Mouse (Mus musculus): ENCODE results near the gene Cenpc1.

Cenpc1 gene

DNA sequence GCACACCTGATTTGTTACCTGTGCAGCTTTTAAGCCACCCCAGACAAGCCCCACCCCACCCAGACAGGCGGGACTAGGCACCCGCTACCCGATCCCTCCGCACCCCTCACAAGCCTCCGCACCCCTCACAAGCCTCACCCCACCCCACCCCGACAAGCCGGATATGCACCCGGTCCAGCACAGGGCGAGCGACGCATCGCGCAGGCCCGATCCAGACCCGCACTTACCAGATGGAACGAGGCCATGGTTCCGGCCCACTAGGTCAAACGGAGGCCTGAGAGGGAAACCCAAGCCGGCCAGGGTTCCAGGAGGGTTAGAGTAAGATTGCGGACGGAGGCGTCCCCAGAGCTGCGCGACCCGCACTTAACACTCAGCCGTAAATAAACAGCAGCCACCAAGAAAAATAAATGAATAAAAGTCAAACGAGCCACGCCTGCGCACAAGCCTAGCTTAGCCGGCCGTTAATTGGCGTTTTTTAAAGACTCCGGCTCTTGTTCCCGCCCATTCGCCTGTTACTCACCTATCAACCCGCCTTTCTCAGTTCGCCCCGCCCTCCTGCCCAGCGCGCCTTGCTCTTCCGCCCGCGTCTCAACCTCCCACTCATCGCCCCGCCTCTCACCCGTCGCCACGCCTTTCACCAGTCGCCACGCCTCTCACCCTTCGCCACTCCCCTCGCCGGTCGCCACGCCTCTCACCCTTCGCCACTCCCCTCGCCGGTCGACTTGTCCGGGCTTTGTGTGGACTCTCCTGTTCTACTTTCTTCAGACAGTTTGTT, at the start of gene Cenpc1:
Cenpc1 (minus strand) TSS at position 483 of the 775 bp plus-strand sequence.
- DNase-seq (ENCODE audit: low spot score in 2 of 2), result peak; percentile 87 to 96

DNA sequence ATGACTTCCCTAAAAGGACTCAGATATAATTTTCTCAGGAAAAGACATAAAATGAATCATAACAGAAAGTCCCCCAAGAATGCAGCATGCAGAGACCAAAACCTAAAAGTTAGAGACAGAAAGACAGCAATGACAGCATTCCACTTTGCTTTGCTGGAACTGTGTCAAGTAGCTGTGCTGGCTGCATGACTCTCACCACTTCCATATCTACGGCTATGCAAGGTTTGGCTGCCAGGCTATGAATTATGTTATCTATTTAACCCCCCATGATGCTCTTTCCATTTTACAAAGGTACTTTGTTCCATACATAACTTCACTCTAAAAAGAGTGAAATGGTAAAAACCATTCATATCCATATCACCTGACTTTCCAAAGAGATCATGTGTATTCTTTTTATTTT, 48.6 kb upstream of the Cenpc1 start:
- DNase-seq (ENCODE audit: low spot score in 2 of 2), result no peak

DNA sequence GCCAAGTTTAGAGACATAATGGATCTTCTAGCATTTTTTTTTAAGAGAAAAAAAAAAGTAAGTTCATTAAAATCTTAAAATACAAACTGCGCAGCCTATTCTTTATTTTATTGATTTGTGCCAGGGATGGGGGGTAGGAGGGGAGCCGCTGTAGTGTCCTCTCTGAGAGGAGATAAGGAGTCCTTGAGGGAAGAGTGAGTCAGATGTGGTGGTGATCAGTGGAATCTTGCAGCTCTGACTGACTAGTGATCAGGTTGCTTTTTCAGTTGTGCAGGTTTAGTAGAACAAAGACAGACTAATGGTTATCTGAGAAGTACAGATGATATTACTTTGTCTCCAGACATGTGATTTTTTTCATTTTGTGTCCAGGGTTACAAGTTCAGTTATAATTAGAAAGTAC, 47.7 kb upstream of the Cenpc1 start:
- no peak for DNase-seq (ENCODE audit: low spot score in 2 of 2)

DNA sequence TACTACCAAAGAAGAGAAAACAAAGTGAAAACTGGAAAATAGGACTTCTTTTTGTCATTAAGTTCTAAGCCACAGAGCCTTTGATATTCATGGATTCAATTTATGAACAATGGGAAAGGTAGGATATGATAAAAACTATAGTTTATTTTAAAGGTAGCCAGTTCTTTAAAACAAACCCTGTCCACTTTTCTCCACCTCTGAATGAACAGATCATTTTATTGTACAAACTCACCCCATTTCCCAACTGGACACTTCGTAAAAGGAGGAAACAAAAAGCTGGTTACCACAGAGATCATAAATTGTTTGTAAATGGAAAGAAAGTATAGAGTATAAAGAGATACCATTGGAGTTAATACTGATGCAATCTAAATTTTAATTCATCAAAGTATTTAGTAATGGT, 45.7 kb upstream of the Cenpc1 start:
- DNase-seq (ENCODE audit: low spot score in 2 of 2), result no peak

DNA sequence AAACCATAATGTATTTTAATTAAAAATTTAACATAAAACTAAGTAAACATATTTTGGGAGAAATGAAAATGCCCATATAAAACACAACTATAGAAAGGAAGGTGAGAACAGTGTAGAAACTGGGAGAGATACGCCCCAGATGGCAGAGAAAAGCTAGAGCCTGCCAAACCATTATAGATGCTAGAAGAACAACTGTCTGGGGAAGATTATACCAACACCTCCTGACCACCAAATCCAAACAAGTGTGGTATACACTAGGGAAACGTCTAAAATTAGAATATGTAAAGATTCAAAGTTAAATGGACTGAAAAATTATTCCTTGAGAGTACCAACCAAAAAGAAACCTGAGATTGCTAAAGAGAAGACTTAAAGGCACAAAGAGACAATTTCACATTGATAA, 41.2 kb upstream of the Cenpc1 start:
- no peak for DNase-seq (ENCODE audit: low spot score in 2 of 2)

DNA sequence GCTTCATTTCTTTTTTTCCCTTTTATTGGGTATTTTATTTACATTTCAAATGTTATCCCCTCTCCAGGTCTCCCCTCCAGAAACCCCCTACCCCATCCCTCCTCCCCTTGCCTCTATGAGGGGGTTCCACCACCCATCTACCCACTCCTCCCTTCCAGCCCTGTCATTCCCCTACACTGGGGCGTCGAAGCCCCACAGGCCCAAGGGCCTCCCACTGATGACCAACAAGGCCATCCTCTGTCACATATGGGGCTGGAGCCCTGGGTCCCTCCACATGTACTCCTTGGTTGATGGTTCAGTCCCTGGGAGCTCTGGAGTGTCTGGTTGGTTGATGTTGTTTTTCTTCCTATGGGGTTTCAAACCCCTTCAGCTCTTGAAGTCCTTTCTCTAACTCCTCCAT, 36.8 kb upstream of the Cenpc1 start:
- DNase-seq (ENCODE audit: low spot score in 2 of 2), result no peak

DNA sequence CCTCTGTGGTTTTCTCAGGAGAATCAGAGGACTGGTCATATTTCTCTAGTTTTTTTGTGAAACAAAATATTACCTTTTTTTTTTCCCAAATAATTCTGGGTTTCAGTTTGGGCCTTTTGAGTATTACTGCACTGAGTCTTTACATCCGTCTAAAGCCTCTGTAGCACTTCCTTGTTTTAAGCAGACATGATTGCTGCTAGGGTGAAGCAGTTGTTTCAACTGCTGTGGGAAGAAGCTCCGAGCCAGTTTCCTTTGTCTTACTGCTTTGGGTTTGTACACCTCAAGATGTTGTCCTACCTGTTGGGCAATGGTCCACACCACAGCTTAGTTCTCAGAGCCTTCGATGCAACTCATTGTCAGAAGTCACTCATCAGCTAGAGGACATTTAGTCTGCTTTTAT, 35.2 kb upstream of the Cenpc1 start:
- no peak for DNase-seq (ENCODE audit: low spot score in 2 of 2)

DNA sequence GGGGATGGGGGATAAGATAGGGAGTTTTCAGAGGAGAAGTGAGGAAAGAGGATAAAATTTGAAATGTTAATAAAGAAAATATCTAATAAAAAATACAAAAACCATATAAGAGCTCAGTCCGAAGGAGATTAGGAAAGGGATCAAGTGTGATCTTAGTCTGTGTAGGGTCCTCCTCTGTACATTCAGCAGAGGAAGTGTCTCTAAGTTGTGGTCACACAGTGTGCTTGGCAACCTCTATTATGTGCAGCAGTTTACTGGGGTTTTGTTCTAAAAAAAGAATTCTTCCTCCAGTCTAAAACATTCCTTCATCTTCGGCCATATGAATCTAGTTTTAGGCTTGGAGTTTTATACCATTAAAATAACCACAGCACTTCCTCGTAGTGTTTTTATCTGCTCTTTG, 33.6 kb upstream of the Cenpc1 start:
- DNase-seq (ENCODE audit: low spot score in 2 of 2), result no peak

DNA sequence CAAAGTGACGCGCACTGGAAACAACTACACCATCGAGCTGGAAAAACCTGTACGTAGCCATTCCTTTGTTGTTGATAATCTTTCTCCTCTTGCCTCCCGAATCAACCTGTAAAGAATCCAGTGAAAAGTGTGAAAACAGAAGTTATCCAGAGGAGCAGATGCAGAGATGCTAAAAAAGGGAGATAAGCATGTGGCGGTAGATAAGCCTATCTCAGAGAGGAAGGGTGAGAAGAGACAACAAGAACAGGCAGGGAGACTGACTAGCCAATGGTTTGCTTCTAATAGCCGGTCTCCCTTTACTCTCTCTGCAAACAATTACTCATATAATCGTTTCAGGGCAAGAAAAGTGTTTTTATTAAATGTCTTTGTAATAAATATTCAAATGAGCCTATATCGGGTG, 29.4 kb upstream of the Cenpc1 start:
- no peak for DNase-seq (ENCODE audit: low spot score in 2 of 2)

DNA sequence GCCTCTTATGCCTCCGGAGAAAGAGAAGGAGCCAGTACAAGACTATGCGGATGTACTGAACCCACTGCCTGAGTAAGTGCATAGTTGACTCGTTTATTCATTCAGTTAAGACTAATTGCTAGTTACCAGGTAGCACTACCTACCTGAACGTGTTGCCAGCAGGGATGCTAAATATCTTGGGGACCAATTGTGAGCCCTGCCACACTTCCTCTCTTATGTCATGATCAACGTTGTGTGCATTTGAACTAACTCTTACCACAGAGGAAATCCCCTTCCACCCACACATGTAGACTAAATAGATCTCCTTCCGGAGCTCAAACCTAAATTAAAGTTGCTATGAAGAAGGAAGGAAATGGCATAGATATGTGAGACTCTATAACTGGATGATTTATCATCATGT, 21.4 kb upstream of the Cenpc1 start:
- DNase-seq (ENCODE audit: low spot score in 2 of 2), result no peak

DNA sequence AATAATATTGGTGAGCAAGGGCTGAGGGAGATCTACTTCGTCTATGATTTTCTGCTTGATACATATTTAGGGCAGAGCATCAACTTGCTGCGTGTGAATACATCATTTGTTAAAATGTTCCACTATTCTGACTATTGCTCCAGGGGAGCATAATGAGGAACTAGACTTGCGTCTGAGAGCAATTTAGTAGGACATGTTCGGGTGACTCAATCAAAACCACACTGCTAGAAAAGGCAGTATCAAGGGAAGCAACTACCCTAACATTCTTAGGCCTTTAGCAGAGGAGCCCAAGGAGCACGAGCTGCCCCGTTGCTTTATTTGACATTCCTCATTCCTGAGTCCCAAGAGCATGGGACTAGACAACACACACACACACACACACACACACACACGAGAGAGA, 19.6 kb upstream of the Cenpc1 start:
- no peak for DNase-seq (ENCODE audit: low spot score in 2 of 2)

DNA sequence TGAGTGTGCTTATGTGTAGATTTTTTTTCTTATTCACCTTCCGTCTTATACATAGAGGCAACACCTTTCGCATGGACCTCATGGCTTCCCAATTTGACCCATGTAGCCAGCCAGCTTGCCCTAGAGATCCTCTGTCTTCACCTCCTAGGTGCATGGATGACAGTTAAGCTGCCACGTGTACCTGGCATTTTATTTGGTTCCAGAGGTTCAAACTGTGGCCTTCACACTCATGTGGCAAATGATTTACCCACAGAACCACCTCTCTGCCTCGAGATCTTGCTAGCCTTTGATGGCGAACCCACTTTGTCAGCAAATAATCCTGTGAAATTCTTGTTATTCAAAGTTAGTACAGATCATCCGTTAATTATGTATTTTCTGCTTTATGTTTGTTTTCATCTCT, 18.6 kb upstream of the Cenpc1 start:
- DNase-seq (ENCODE audit: low spot score in 2 of 2), result no peak

DNA sequence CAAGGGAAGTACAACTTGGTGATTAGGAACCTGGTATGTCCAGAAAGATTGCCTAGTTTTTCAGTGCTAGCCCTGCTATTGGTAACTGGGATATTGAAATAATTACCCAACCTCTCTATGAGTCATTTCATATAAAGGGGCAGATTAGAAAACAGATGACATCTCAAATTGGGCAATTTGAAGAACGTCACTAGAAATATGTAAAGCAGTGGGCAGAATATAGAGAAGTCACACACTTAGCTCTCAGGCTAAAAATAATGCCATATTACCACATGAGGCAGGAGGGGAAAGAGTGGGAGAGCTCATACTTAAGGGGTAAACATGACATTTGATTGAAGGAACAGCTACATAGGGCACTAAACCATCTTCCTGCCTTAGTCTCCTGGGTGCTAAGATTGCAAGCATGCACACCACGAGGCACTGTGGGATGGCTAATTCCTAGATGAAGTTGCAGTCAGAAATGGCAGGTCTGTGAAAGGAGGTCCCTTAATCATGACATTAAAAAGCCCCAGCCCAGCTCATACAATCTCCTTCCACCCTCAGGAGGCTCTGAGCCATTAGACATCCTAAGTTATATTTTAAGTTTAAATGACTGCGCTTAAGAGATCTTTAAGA, 13.4 kb upstream of the Cenpc1 start:
- no peak for DNase-seq (ENCODE audit: low spot score in 2 of 2)

DNA sequence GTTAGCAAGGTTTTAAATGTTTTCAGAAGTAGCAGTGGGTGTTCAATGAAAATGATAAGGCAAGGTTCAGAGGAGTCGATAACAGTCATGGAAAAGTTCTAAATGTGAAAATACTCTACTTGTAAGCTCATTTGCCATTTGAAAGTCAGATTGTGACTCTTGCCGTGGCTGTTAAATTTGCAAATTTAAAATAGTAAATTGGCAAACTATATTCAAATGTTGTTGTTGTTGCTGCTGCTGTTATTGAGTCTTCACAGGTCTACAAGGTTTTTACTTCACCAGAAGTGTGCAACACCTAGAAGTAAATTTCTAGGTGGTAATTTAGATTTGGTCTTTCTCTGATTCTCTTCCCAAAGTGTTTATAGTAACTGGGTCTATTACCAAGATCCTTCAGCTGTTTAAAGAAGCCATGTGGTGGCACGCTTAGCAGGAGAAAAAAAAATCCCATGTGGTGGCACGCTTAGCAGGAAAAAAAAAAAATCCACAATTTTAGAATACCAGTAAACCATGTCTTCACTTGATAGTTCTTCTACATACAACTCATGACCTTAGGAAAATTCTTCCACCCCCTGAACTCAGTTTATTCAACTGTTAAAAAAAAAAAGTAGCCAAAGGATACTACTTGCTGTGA, 7.5 kb upstream of the Cenpc1 start:
- DNase-seq (ENCODE audit: low spot score in 2 of 2), result no peak

DNA sequence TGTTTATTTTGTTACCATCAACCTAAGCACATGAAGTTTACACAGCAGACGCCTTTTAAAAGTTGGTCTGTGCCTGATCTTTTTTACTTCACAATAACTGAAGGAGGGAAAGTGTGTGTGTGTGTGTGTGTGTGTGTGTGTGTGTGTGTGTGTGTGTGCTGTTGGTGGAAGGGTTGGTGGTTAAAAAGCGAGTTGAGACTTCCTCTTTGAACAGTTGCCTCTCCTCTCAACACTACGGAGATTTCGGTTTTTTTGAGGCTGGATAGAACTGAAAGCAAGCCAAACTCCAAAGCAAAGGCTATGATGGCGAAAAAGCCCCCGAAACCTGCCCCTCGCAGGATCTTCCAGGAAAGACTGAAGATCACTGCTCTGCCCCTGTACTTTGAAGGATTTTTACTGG, 6.2 kb upstream of the Cenpc1 start, which contains the start of gene Stap1:
Stap1 (plus strand) TSS at position 209 of the 400 bp plus-strand sequence.
- no peak for DNase-seq (ENCODE audit: low spot score in 2 of 2)

DNA sequence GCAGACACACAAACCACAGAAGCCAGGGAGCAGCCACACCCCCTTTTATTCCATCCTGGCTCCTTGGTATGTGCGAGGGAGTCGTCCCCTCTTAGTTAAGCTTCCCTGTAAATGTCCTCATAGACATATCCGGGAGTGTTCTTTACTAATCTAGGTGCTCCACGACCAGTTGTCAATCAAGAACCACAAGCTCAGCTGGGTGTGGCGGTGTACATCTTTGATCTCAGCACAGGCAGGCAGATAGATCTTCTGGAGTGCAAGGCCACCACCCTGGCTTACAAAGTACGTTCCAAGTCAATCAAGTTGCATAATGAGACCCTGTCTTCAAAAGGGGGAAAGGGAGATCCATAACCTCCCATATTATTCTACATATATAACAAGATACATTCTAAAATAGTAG, 3.7 kb upstream of the Cenpc1 start:
- DNase-seq (ENCODE audit: low spot score in 2 of 2), result no peak

DNA sequence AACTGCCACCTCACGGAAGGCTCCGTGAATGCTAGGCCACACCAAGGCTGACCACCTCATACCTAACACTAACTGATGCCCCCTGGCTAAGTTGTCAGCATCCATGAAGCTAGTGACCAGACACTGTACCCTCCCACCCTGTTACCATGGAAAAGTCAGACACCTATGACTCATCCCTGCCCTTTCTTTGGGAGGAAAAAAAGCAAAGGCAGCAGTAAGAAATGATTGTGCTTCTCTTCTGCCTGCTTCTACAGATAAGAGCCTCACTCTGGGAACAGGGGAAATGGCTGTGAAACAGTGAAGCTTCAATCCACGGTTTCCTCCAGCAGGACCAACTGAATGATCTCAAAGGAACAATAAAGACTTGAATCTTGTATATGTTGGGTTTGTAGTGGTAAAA, 3.1 kb upstream of the Cenpc1 start:
- no peak for DNase-seq (ENCODE audit: low spot score in 2 of 2)

DNA sequence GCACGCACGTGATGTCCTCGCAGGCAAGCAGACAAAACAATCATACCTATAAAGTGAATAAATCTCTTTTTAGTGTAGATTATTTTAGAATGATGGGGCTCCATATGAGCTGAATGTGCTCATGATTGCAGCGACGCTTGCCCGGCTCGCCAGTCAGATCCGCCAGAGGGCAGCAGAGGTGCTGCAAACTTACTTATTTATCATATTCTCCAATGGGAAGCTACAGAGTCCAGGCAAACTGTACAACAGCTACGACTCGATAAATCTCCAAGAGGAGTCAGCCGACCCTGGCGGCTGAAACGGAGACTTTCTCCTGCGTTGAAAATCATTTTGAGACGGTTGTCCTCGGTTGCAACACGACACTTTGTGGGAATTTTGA, 1.2 kb upstream of the Cenpc1 start:
- peak; percentile 65 to 95 for DNase-seq (ENCODE audit: low spot score in 2 of 2)

DNA sequence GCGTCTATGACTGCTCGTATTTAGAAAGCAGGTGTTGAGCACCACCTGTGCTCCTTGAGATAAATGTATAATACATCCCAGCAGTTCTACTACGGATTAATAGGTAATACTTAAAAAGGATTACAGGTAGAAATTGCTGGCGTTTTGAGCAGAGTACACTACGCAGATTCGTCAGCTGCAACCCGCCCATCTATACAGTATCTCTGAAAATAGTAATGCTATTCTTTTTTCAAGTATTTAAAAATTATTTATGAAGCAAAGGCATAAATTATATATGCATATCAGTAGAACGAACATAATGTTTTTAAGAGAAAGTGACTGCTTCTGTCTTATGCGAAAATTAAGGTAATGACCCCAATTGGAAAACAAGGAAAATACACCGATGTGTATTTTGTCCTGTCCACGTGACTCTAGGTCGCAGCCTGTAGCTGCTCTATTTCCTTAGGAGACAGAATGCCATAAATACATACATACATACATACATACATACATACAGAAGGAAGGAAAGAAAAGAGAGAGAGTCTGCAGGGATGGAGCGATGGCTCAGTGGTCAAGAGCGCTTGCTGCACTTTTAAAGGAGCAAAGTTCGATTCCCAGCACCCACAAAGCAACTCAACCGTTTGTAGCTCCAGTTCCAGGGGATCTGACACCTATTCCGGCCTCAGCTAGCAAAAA, 630 bp upstream of the Cenpc1 start:
- no peak for DNase-seq (ENCODE audit: low spot score in 2 of 2)

DNA sequence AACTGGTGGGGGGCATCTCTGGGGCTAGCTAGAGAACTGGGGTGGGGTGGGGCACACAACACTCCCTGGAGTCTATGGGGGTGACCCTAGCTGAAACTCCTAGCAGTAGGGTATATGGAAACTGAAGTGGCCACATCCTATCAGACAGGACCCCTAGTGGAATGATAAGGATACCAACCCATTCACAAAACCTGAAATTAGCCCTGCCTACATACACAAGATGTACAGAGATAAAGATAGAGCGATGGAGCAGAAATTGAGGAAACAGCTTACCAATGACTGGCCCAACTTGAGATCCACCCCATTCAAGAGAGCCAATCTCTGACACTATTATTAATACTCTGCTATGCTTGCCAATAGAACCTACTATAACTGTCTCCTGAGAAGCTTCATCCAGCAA, 1.9 kb downstream of the Cenpc1 start:
- no peak for DNase-seq (ENCODE audit: low spot score in 2 of 2)

DNA sequence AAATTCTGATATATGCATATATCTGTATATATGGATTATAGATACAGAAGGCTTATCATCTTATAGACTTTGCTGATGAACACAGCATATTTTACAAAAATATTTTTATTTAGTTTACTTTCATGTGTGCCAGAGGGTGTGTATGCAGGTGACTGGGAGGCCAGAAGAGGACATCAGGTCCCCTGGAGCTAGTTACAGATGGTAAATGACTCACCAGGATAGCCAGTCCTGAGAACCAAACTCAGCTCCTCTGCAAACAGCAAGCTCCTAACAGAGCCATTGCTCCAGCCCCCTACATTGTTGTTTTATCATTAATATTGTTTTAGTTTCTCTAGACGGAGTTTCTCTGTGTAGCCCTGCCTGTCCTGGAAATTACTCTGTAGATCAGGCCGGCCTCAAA, 35.6 kb downstream of the Cenpc1 start:
- DNase-seq (ENCODE audit: low spot score in 2 of 2), result no peak

Measured in left cerebral cortex, adult 9 months (tissue).